Mouse (Mus musculus): ENCODE measurements at regions not wholly inside any gene's neighbourhood (a gene's known extent, or its start where the extent isn't known, plus 50 kb on each side); places are given as distances from the start of the nearest gene placed in this dataset.

DNA sequence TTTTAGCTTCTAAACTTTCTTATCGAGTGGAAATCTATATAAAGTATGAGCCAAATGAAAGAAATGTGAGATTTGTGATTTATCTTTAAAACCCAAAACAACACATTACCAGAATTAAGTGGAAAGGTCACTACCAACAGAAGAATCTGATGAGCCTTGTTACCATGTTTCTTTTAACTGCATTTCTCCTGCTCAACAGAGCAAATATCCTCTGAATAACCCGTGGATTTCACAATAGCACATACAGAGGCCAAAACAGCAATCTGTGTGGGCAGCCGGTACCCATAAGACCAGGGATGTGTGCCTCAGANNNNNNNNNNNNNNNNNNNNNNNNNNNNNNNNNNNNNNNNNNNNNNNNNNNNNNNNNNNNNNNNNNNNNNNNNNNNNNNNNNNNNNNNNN is 85.3 kb downstream of the 4930444P10Rik start:
- Histone ChIP-seq H3K27ac (ENCODE audit: insufficient read depth, low read length) (no peak overlapping the region), H3K4me1 (ENCODE audit: control insufficient read depth, insufficient read depth, low read length) (no peaks in the 10 kb centered on the region), H3K4me3 (ENCODE audit: insufficient read depth, low read length) (no peak overlapping the region)
- no peak for TF ChIP-seq POLR2A (IDR thresholded peaks at IDR 0.05; ENCODE audit: low read depth, low read length)
- TF ChIP-seq CTCF (IDR thresholded peaks at IDR 0.05; ENCODE audit: borderline replicate concordance, insufficient read depth, low read length), result no peak

- no peaks in the 10 kb centered on the region for H3K4me1 ChIP-seq (ENCODE audit: control insufficient read depth, insufficient read depth, low read length)
- no peak overlapping the region for H3K27ac ChIP-seq (ENCODE audit: insufficient read depth, low read length)
- TF ChIP-seq CTCF (IDR thresholded peaks at IDR 0.05; ENCODE audit: borderline replicate concordance, insufficient read depth, low read length), result no peak
- no peak for TF ChIP-seq POLR2A (IDR thresholded peaks at IDR 0.05; ENCODE audit: low read depth, low read length)
Measured at GRCm38 (mm10) chr1:16006888-16007287, 86.2 kb downstream of the 4930444P10Rik start.

GRCm38 (mm10) chr1:15997135-15997534 is 96.0 kb downstream of the 4930444P10Rik start:
- Histone ChIP-seq H3K4me1 (ENCODE audit: control insufficient read depth, insufficient read depth, low read length) (no peaks in the 10 kb centered on the region), H3K4me3 (ENCODE audit: insufficient read depth, low read length) (no peak overlapping the region), H3K27ac (ENCODE audit: insufficient read depth, low read length) (no peak overlapping the region)
- TF ChIP-seq POLR2A (IDR thresholded peaks at IDR 0.05; ENCODE audit: low read depth, low read length) (no peak), CTCF (IDR thresholded peaks at IDR 0.05; ENCODE audit: borderline replicate concordance, insufficient read depth, low read length) (no peak)

More at GRCm38 (mm10) chr1:16006888-16007287, 86.2 kb downstream of the 4930444P10Rik start:
- no peak overlapping the region for H3K4me3 ChIP-seq (ENCODE audit: insufficient read depth, low read length)

- no peak overlapping the region for H3K27ac ChIP-seq (ENCODE audit: insufficient read depth, low read length)
- no peak for TF ChIP-seq CTCF (IDR thresholded peaks at IDR 0.05; ENCODE audit: borderline replicate concordance, insufficient read depth, low read length)
- TF ChIP-seq POLR2A (IDR thresholded peaks at IDR 0.05; ENCODE audit: low read depth, low read length), result no peak
Measured at GRCm38 (mm10) chr1:15996341-15996740, 96.8 kb downstream of the 4930444P10Rik start.

GRCm38 (mm10) chr1:15993561-15994410 is 99.3 kb downstream of the 4930444P10Rik start:
- Histone ChIP-seq H3K4me3 (ENCODE audit: insufficient read depth, low read length) (no peak overlapping the region), H3K4me1 (ENCODE audit: control insufficient read depth, insufficient read depth, low read length) (no peaks in the 10 kb centered on the region), H3K27ac (ENCODE audit: insufficient read depth, low read length) (no peak overlapping the region)
- TF ChIP-seq CTCF (IDR thresholded peaks at IDR 0.05; ENCODE audit: borderline replicate concordance, insufficient read depth, low read length) (peak; percentile 70; the same call in 1 of the 2 replicates), POLR2A (IDR thresholded peaks at IDR 0.05; ENCODE audit: low read depth, low read length) (no peak)

More at GRCm38 (mm10) chr1:15996341-15996740, 96.8 kb downstream of the 4930444P10Rik start:
- Histone ChIP-seq H3K4me1 (ENCODE audit: control insufficient read depth, insufficient read depth, low read length) (no peaks in the 10 kb centered on the region), H3K4me3 (ENCODE audit: insufficient read depth, low read length) (no peak overlapping the region)

- H3K27ac ChIP-seq (ENCODE audit: insufficient read depth, low read length), result no peak overlapping the region
- TF ChIP-seq CTCF (IDR thresholded peaks at IDR 0.05; ENCODE audit: borderline replicate concordance, insufficient read depth, low read length) (no peak), POLR2A (IDR thresholded peaks at IDR 0.05; ENCODE audit: low read depth, low read length) (no peak)
- no peaks in the 10 kb centered on the region for H3K4me1 ChIP-seq (ENCODE audit: control insufficient read depth, insufficient read depth, low read length)
- H3K4me3 ChIP-seq (ENCODE audit: insufficient read depth, low read length), result no peak overlapping the region
Measured at GRCm38 (mm10) chr1:15990982-15991381, 102.1 kb downstream of the 4930444P10Rik start.

GRCm38 (mm10) chr1:15985579-15985978 is 107.5 kb downstream of the 4930444P10Rik start:
- no peak overlapping the region for H3K4me3 ChIP-seq (ENCODE audit: insufficient read depth, low read length)
- no peak overlapping the region for H3K27ac ChIP-seq (ENCODE audit: insufficient read depth, low read length)
- no peaks in the 10 kb centered on the region for H3K4me1 ChIP-seq (ENCODE audit: control insufficient read depth, insufficient read depth, low read length)
- TF ChIP-seq CTCF (IDR thresholded peaks at IDR 0.05; ENCODE audit: borderline replicate concordance, insufficient read depth, low read length) (no peak), POLR2A (IDR thresholded peaks at IDR 0.05; ENCODE audit: low read depth, low read length) (no peak)

GRCm38 (mm10) chr1:15979333-15979732 is 113.8 kb downstream of the 4930444P10Rik start:
- Histone ChIP-seq H3K4me1 (ENCODE audit: control insufficient read depth, insufficient read depth, low read length) (no peaks in the 10 kb centered on the region), H3K4me3 (ENCODE audit: insufficient read depth, low read length) (no peak overlapping the region), H3K27ac (ENCODE audit: insufficient read depth, low read length) (no peak overlapping the region)
- TF ChIP-seq CTCF (IDR thresholded peaks at IDR 0.05; ENCODE audit: borderline replicate concordance, insufficient read depth, low read length) (no peak), POLR2A (IDR thresholded peaks at IDR 0.05; ENCODE audit: low read depth, low read length) (no peak)

- no peak for TF ChIP-seq POLR2A (IDR thresholded peaks at IDR 0.05; ENCODE audit: low read depth, low read length)
- no peak for TF ChIP-seq CTCF (IDR thresholded peaks at IDR 0.05; ENCODE audit: borderline replicate concordance, insufficient read depth, low read length)
- H3K27ac ChIP-seq (ENCODE audit: insufficient read depth, low read length), result no peak overlapping the region
- no peaks in the 10 kb centered on the region for H3K4me1 ChIP-seq (ENCODE audit: control insufficient read depth, insufficient read depth, low read length)
- no peak overlapping the region for H3K4me3 ChIP-seq (ENCODE audit: insufficient read depth, low read length)
Measured at GRCm38 (mm10) chr1:15959578-15959977, 133.5 kb downstream of the 4930444P10Rik start.

- no peaks in the 10 kb centered on the region for H3K4me1 ChIP-seq (ENCODE audit: control insufficient read depth, insufficient read depth, low read length)
- no peak overlapping the region for H3K4me3 ChIP-seq (ENCODE audit: insufficient read depth, low read length)
- H3K27ac ChIP-seq (ENCODE audit: insufficient read depth, low read length), result no peak overlapping the region
- no peak for TF ChIP-seq POLR2A (IDR thresholded peaks at IDR 0.05; ENCODE audit: low read depth, low read length)
- no peak for TF ChIP-seq CTCF (IDR thresholded peaks at IDR 0.05; ENCODE audit: borderline replicate concordance, insufficient read depth, low read length)
Measured at GRCm38 (mm10) chr1:15958661-15959060, 134.5 kb downstream of the 4930444P10Rik start.

Measured in embryonic fibroblast, embryonic 13.5 days (primary cell).